Mouse (Mus musculus) thymus, postnatal 14 days (tissue): ENCODE results near the gene Map3k19.

Experiments used
- DNase-seq: peaks from one replicate; pipeline ENCODE4 v3.0.0; 2021

Gene Map3k19

DNA sequence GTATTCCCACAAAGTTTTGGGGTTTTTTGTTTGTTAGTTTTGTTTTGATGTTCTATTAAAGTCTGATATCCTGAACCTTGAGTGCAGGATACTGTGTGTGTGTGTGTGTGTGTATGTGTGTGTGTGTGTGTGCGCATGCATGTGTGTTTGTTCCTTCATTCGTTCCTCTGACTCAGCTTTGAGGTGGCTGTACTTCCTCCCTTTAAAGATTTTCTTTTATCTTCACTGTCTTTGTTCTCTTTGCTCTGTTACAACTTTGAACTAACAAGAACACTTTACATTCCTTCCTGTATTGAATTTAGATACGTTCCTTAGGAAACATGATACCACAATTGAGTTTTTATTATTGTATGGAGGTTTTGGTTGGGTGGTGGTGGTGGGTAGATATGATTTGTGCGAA, 58.5 kb downstream of the Map3k19 start:
- peak; percentile 36 for DNase-seq

DNA sequence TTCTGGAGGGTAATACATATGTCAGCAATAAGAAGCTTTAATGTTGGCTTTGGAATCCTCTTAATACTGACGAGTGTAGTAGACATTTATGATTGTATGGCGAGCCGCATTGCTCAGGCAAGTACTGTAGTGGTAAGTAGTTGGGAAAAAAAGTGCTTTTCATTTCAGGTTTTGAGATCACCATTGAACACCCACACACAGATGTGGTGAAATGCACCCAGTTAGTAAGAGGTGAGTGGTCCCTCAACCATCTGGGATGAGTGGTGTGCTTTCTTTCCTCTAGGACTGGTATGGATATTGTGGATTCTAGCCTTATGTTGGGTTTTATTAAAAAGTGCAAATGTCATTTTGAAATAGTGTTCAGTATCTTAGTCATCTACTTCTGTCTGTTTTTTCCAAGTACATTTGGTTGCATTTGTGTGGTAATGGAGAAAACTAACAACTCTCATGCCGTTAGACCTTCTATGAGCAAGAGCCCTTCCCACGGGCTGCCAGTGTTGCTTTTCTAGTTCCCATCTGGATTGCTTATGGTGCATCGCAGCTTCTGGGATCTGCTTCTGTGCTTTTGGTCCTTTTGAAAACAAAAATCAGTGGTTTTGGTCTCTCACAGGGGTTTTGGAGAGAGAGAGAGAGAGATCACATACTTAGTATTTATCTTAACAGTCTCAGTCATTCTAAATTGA, 59.6 kb downstream of the Map3k19 start:
- DNase-seq: no peak

DNA sequence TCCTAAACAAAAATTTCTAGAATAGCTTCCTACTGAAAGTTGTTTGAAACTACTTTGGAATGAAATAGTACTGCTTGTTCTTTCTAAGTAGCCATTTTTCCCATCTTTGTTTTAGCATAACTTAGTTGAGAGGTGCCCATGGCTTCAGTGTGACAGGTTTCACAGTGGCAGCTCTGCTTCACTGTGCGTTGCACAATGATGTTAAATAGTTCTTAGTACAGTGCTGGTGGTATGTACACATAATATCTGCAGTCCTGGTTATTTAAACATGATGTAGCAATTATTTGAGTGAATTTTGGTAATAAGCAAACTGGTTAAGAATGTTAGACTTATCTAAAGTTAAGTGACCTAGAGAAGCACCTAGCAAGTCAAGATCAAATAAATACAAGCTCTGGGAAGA, 61.4 kb downstream of the Map3k19 start:
- DNase-seq: no peak

DNA sequence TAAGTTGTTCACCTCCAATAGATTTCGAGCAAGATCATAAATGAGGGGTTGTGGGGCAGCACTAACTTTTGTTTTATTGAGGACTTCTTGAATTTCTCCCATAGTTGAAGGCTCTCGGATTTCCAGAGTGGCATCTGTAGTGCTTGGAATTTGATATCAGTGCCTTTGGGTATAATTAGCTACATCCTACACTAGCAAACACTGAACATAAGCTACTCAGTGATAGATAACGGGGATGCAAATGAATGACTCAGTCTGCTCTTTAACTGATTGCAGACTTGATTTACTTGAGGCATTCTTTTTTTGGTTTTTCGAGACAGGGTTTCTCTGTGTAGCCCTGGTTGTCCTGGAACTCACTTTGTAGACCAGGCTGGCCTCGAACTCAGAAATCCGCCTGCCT, 65.9 kb downstream of the Map3k19 start:
- DNase-seq: no peak

DNA sequence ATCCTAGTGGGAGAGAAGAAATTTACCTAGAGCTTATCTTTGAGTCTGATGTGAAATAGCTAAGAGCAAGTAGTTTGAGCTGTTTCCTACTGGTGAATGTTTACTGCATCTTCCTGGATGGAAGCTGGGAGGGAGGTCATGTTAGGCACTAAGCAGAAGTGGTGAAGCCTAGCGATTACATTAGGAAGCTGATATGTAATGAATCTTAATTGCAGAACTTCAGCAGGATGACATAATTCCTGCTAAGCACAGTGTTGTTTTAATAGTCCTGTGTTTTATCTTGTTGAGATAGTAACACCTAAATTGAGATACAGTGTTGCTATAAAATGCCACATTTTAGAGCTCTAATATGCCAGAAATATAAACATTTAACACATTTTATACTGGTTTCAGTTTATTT, 68.9 kb downstream of the Map3k19 start:
- DNase-seq: no peak

DNA sequence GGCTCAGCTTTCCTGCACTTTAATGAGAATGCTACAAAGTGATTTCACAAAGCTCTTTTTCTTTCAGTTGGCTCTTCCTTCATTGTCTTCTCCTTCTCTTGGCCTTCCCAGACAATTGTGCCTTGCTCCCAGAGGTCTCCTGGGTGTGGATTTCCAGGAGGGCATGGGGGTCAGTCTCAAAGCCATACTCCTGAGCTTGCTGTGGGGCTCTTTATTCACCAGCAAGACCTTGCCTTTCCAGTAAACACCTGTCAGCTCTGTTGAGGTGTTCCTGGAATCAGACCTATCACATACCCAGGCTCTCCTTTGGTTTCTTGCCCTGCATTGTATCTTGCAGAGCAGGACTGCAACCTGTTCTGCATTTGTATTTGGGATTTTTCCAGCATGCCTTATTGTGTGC, 71.0 kb downstream of the Map3k19 start:
- DNase-seq: no peak

DNA sequence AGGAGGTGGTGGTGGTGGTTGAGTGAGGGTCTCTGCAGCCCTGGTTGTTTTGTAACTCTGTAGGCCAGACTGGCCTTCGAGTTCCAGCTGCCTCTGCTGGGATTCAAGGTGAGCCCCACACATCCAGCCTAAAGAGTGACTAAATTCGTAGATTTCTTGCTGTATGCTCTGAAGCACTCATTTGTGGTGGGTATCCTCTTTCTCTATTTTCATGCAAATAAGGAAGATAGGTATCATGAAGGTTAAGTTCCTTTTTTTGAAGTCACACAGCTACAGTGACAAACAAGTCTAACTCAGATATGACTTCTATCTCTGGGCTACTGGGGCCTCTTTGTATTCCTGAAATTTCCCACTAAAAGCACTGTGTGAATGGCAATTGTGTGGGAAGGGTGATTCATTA, 74.0 kb downstream of the Map3k19 start:
- DNase-seq: no peak

DNA sequence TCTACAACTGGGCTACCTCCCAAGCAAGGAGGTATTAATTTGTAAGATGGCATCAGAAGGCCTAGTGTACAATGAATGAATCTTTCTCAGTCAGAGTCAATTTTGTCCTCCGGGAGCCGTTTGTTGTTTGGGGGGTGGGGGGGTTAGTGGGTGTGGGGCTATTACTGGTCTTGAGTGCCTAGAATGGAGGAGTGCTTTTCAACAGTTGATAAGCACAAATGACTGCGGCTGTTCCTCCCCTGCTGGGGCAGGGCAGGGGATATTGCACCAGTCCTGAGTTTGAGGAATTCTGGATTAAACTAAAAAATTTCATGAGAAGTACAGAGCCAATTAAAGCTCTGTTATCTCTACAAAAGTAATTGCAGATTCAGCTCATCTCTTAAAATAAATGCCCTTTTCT, 74.7 kb downstream of the Map3k19 start:
- no peak for DNase-seq

DNA sequence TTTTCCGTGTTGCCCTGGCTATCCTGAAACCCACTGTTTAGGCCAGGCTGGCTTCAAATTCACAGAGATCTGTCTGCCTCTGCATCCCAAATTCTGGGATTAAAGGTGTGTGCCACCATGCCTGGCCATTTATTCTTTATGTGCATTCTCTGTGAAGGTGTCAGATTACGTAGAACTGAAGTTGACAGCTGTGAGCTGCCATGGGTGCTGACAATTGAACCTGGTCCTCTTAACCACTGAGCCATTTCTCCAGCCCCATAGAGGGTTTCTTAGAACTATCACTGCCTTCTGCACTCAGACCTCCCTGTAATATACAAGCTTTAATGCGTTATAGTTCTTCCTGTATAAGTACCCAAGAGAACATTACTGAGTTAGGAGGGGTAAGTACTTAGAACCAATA, 76.2 kb downstream of the Map3k19 start:
- no peak for DNase-seq

DNA sequence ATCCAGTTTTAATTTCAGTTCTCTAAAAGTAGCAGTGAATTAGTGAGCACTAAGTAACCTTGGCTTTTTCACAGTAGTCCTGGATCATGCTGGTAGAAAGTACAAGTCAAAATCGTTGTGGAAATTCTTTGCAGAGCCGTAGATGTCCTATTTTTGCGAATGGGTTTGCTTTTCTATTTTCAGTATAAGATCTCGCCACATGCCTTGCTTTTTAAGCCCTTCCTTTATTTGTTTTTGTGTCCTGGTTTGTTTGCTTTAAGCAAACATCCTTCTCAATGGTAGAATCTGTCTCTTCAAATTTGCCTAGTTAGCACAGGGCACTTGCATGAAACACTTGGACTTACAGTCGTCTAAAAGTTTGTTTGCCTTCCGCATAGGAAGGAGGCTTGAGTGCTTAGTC, 78.6 kb downstream of the Map3k19 start:
- DNase-seq: no peak

DNA sequence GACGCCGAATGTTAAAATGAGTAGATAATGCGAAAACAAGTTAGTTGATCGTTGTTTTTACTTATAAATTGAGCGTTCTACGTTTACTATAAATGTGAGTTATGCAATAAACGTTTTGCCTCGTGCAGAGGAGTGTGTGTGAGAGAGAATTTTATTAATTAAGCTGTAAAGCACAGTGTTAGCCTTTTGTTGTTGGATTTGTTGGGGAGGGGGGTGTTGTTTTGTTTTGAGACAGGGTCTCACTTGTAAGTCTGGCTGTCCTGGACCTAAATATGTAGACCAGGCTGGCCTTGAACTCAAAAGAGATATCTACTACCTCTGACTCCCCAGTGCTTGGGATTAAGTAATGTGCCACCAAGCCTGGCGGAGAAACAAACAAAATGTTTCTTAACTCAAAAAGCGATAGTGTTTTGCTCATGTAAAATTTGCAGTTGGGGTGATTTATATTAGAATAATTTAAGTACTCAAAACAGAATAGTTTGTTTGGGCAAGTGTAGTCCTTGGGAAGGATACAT, 79.6 kb downstream of the Map3k19 start:
- no peak for DNase-seq

DNA sequence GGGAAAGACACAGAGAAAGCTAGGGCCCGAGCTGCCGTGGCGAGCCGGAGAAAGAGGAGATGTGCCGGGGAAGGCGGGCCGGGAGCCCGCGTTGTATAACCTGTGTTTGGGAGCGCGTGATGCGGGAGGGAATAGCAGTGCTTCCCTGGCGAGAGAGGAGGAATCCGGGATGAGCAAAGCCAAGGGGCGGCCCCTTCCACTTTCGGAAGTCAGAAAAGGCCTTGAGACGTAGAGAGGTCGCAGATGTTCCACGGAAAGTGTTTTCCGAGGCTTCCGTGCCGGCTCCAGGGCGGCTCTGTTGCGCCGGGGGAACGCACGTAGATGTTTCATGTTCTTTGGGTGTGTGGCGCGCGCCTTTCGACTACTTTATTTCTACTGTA, 80.3 kb downstream of the Map3k19 start:
- no peak for DNase-seq

DNA sequence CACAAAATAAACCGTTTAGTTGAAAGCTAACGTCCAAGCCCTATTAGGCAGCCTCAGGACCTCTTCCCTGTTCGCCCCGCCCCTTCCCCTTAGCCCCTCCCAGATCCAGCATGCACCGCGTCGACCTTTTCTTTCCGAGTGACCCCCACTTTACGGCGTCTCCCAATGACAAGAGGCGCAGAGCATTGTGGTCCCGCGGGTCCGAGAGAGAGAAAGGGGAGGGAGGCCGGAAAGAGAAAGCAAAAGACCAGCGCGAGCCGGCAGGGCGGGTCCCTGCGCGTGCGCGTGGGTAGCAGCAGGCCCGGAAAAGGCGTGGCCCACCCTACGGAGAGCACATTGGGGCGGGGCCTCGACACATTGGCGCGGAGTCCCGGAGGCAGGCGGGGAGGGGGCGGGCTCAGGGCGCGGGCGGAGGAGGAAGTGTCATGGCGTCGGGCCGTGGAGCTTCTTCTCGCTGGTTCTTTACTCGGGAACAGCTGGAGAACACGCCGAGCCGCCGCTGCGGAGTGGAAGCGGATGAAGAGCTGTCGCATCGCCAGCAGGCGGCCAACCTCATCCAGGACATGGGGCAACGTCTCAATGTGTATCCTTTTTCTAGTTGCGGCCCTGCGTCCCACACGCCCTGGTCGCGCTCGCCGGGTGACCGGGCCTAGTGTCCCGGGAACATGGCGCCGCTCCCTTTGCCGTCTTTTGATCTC, 80.9 kb downstream of the Map3k19 start, which contains the start of gene Ccnt2:
Gene Ccnt2 (plus strand): TSS at position 362 of the 698 bp plus-strand sequence.
- DNase-seq: peak; percentile 99

DNA sequence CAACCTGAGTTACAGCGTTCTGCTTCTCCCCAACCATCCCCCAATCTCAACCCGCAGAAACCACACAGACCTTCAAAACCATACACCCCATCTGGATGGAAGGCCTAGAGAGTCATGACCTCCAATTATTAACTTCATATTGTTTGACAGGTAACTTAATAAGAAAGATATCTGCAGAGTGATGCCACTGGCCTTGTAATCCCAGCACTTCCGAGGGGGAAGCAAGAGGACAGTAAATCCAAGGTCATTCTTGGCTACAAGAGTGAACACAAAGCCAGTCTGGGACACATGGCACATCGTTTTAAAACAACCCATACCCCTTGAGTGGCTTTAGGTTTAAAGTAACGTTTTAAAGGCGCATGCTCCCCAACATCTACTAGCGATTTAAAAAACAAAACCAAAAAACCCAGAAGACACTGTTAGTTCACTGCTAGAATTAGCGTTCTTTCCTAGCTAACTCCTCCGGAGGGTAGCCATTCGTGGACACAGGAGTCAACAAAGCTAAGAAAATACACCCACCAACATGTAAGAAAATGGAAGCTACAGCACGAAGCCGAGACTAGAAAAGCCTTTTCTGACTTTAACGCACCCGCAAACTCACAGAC, 81.5 kb downstream of the Map3k19 start:
- peak; percentile 25 for DNase-seq

DNA sequence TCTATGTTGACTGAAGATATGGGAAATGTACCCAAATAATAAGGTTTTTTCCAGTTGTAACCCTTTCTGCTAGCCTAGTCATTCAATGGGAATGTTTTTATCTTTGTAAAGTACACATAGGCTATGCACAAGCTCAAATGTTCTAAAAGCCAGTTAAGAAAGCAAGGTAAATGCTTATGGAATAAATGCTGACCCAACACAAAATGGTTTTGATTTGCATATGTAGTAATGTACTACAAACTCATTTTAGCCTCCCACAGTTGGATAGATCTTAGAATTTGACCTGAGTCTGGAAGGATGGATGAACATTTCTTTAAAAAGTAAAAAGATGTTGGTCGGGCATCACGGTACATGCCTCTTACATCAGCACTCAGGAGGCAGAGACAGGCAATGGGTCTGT, 88.1 kb downstream of the Map3k19 start:
- DNase-seq: no peak

DNA sequence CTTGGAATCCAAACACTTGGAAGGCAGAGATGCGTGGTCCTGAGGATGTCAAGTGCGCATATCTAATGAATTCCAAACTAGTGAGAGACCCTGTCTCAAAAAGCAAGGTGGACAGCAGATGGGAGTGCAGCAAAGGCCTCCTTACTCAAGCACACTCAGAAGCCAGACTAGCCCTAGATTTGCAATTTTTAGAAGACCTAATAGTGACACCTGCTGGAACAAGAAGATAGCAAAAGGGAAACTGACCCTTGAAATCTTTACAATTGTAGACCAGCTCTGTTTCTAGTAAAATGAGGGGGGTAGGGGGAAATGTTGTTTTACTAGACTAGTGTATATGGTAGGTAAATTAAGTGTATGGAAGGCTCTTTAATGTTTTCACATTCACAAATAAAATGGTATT, 89.4 kb downstream of the Map3k19 start:
- DNase-seq: no peak
